Mouse (Mus musculus): ENCODE data around the gene Rpn1. TPM values are rescaled to one million over a fixed set of nuclear protein-coding genes. Genes with fewer than 3 reads are reported as not detected.

Gene Rpn1
- polyA plus RNA-seq, 1 experiment = 222 TPM

DNA sequence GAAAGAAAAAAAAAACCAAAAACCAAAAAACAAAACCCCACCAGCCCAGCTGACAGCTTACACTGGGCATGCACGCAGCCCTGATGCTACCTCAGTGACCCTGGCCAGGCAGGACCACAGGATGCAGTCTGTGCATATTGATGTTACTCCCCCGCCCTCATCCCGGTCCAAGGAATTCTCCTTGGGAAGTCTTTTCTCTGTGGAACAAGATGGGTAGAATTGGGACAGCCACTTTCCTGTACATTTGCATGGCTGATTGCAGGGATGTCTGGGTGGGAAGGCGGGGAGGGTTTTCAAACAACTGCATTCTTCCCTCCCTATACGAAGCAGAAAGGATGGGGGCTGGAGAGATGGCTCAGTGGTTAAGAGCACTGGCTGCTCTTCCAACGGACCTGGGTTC, 68.7 kb downstream of the Rpn1 start:
- H3K4me1 ChIP-seq (ENCODE audit: control insufficient read depth, insufficient read depth, low read length) = no peaks in the 10 kb centered on the region
- no peaks in the 10 kb centered on the region for H3K9me3 ChIP-seq (replicated peaks; ENCODE audit: control insufficient read depth, insufficient read depth, low read length, poor library complexity, severe bottlenecking)
- TF ChIP-seq EP300 (IDR thresholded peaks at IDR 0.05; ENCODE audit: insufficient read depth, low read depth, low read length) (no peak), POLR2A (IDR thresholded peaks at IDR 0.05; ENCODE audit: insufficient read depth, low read length) (no peak), CTCF (IDR thresholded peaks at IDR 0.05; ENCODE audit: low read depth, low read length) (no peak)
- H3K27me3 ChIP-seq (ENCODE audit: control insufficient read depth, insufficient read depth, low read length, poor library complexity, severe bottlenecking) = no peaks in the 10 kb centered on the region
- no peak overlapping the region for H3K4me3 ChIP-seq (ENCODE audit: low read depth, low read length)
- no peaks in the 10 kb centered on the region for H3K36me3 ChIP-seq (ENCODE audit: control insufficient read depth, insufficient read depth, low read length, poor library complexity, severe bottlenecking)
- no peak overlapping the region for H3K9ac ChIP-seq (ENCODE audit: low read depth, poor library complexity, severe bottlenecking)
- no peak overlapping the region for H3K27ac ChIP-seq (ENCODE audit: insufficient read depth, low read length)

Other genes starting within 250 kb of the Rpn1 start
- 1.6 and 3.6 TPM in 2 replicates for gene Gm45140, start 248.7 kb upstream of the Rpn1 start, polyA plus RNA-seq (2011; ENCODE audit: insufficient read depth, insufficient read length, low read depth, missing spikeins)
- 56.0 and 69.3 TPM in 2 replicates for gene Isy1, start 245.7 kb upstream of the Rpn1 start, polyA plus RNA-seq (2011; ENCODE audit: insufficient read depth, insufficient read length, low read depth, missing spikeins)
- 466 and 481 TPM in 2 replicates for gene Cnbp, start 233.4 kb upstream of the Rpn1 start, polyA plus RNA-seq (2011; ENCODE audit: insufficient read depth, insufficient read length, low read depth, missing spikeins)
- gene Copg1, start 196.7 kb upstream of the Rpn1 start, polyA plus RNA-seq (2011; ENCODE audit: insufficient read depth, insufficient read length, low read depth, missing spikeins) = 73.3 and 74.5 TPM in 2 replicates
- gene Hmces, start 170.5 kb upstream of the Rpn1 start, polyA plus RNA-seq (2011; ENCODE audit: insufficient read depth, insufficient read length, low read depth, missing spikeins) = 63.8 and 65.7 TPM in 2 replicates
- gene H1fx, start 102.8 kb upstream of the Rpn1 start, polyA plus RNA-seq (2011; ENCODE audit: insufficient read depth, insufficient read length, low read depth, missing spikeins) = 39.0 and 47.3 TPM in 2 replicates
- gene Rab7, start 39.2 kb upstream of the Rpn1 start, polyA plus RNA-seq (2011; ENCODE audit: insufficient read depth, insufficient read length, low read depth, missing spikeins) = 154 and 163 TPM in 2 replicates
- gene Gata2, start 109.4 kb downstream of the Rpn1 start, polyA plus RNA-seq (2011; ENCODE audit: insufficient read depth, insufficient read length, low read depth, missing spikeins) = 6.0 and 8.3 TPM in 2 replicates
- not detected in 2 replicates for gene Dnajb8, start 137.8 kb downstream of the Rpn1 start, polyA plus RNA-seq (2011; ENCODE audit: insufficient read depth, insufficient read length, low read depth, missing spikeins)